Mouse (Mus musculus): ENCODE measurements at regions not wholly inside any gene's neighbourhood (a gene's known extent, or its start where the extent isn't known, plus 50 kb on each side); places are given as distances from the start of the nearest gene placed in this dataset.

DNA sequence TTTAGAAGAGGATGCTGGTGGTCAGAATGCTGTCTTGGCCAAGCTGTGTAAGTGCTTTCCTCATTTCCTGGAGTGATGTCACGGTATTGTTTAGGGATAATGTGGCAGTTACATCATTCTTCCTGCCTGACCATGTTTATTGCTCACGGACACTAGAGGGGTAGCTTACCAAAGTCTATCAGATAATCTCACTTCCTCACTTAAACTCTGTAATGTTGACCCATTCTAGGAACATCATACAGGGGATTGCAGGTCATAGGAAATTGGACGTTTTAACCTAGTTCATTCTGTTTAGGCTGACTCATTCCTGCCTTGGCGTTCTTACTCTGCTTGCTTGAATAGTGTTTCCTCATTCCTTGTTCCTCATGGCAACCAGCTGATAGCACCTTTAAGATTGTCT is 120.3 kb downstream of the Gm45692 start:
- no peak for TF ChIP-seq CTCF (IDR thresholded peaks at IDR 0.05; ENCODE audit: low read depth)
- TF ChIP-seq EP300 (optimal IDR thresholded peaks at IDR 0.05), result no peak
